ENCODE assay signal across 7 mouse cellular contexts in the genomic region with DNA sequence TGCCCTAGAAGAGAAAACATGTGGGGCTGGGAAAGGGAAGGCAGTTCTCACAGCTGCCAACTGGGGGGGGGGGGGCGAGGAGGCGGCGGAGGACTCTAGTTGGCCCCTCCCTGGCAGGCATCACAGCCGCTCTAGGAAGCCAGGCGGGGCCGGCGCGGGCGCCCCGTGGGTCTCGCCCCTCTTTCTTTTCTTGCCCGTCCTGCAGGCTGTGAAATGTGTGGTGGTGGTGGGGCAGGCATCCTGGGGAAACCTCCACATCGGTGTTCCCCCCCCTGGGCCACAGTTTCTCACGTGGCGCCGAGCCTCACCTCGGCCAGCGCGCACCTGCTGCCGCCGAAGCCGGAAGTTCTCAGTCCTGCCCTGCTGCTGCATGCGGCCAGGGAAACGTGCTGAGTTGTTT. TPM values are rescaled to one million over a fixed set of nuclear protein-coding genes. Genes with fewer than 3 reads are reported as not detected.
DNase-seq lines count a peak whose midpoint lies in the region; ATAC-seq and TF ChIP-seq lines count a peak whose summit lies in the region.

No protein-coding gene starts in this region.

- no peak for ATAC-seq in hindbrain, embryonic 12.5 days (ENCODE audit: low FRiP score)
- ATAC-seq in megakaryocyte progenitor cell, adult 5-6 weeks (replicated peaks; ENCODE audit: poor library complexity), result peak; percentile 76

- DNase-seq in R1 (ENCODE audit: low read depth, low spot score), result peak; percentile 57
- no peak for DNase-seq in Muller cell, postnatal 12 days (ENCODE audit: inconsistent ontology term)
- no peak for DNase-seq in frontal cortex, postnatal 36 days (ENCODE audit: low spot score in 2 of 2)
- no peak for DNase-seq in frontal cortex, postnatal 14 days (ENCODE audit: low spot score in 2 of 2)

- no peak for TF ChIP-seq CTCF in E14TG2a.4 (conservative IDR thresholded peaks at IDR 0.05; ENCODE audit: low read length)

- H3K9me3 ChIP-seq in E14TG2a.4 (ENCODE audit: low read length), result peaks cover 10% of the 10 kb centered on the region; the same call in 1 of the 2 replicates
- no peaks in the 10 kb centered on the region for H3K9me3 ChIP-seq in hindbrain, embryonic 12.5 days (replicated peaks)

- H3K4me2 ChIP-seq in hindbrain, embryonic 12.5 days (replicated peaks), result peak overlapping the region; percentile 53

- peaks cover 11% of the 10 kb centered on the region; the same call in 1 of the 2 replicates for H3K27me3 ChIP-seq in E14TG2a.4 (ENCODE audit: insufficient read depth, low read length)
- H3K27me3 ChIP-seq in hindbrain, embryonic 12.5 days, result peaks cover 9% of the 10 kb centered on the region; the same call in 1 of the 2 replicates

- no peaks in the 10 kb centered on the region for H3K36me3 ChIP-seq in E14TG2a.4 (ENCODE audit: insufficient read depth, low read length)
- no peaks in the 10 kb centered on the region for H3K36me3 ChIP-seq in hindbrain, embryonic 12.5 days

- 0 out of 2 replicates have a peak overlapping the region, but pooled peaks have one; percentile 35 for H3K9ac ChIP-seq in hindbrain, embryonic 12.5 days

- H3K27ac ChIP-seq in hindbrain, embryonic 12.5 days, result no peak overlapping the region

- 26% methylated on average over 19 of the region's 24 CpGs for WGBS in hindbrain, embryonic 12.5 days

- H3K4me3 ChIP-seq in E14TG2a.4 (replicated peaks; ENCODE audit: low read length), result peak overlapping the region; percentile 71
- H3K4me3 ChIP-seq in hindbrain, embryonic 12.5 days, result peak overlapping the region; percentile 25

- H3K4me1 ChIP-seq in E14TG2a.4 (replicated peaks; ENCODE audit: low read depth, low read length), result peaks cover 34% of the 10 kb centered on the region
- H3K4me1 ChIP-seq in hindbrain, embryonic 12.5 days, result 0 out of 2 replicates have a peak, but pooled peaks cover 7% of the 10 kb centered on the region

RNA-seq across cellular contexts. Expression of gene Dnaaf1, which starts 10.9 kb away (rescaled TPM):
- 0.61 TPM in 2 replicates for polyA plus RNA-seq in hindbrain, embryonic 12.5 days (2016; fragmentation: Nextera tagmentation; extraction: Ambion mirVana)
- 0.07 TPM in 2 replicates for total RNA-seq in megakaryocyte progenitor cell, adult 5-6 weeks (2015)
- 0.25 TPM in 1 of 2 replicates, not detected in the other for total RNA-seq in megakaryocyte progenitor cell, adult 5-6 weeks (2017)

RNA-seq across cellular contexts. Expression of gene Hsdl1, which starts 10.9 kb away (rescaled TPM):
- 85.3 and 91.1 TPM in 2 replicates for polyA plus RNA-seq in hindbrain, embryonic 12.5 days (2016; fragmentation: Nextera tagmentation; extraction: Ambion mirVana)
- total RNA-seq in megakaryocyte progenitor cell, adult 5-6 weeks (2015), result 13.0 and 13.1 TPM in 2 replicates
- 42.6 and 52.8 TPM in 2 replicates for total RNA-seq in megakaryocyte progenitor cell, adult 5-6 weeks (2017)

RNA-seq across cellular contexts. Expression of gene Taf1c, which starts 19.1 kb away (rescaled TPM):
- polyA plus RNA-seq in hindbrain, embryonic 12.5 days (2016; fragmentation: Nextera tagmentation; extraction: Ambion mirVana), result 13.2 and 14.9 TPM in 2 replicates
- total RNA-seq in megakaryocyte progenitor cell, adult 5-6 weeks (2015), result 5.5 and 6.2 TPM in 2 replicates
- 5.8 and 11.5 TPM in 2 replicates for total RNA-seq in megakaryocyte progenitor cell, adult 5-6 weeks (2017)

RNA-seq across cellular contexts. Expression of gene Adad2, which starts 26.6 kb away (rescaled TPM):
- polyA plus RNA-seq in hindbrain, embryonic 12.5 days (2016; fragmentation: Nextera tagmentation; extraction: Ambion mirVana), result 0.18 TPM in 1 of 2 replicates, not detected in the other
- not detected in 2 replicates for total RNA-seq in megakaryocyte progenitor cell, adult 5-6 weeks (2015)
- total RNA-seq in megakaryocyte progenitor cell, adult 5-6 weeks (2017), result not detected in 2 replicates

RNA-seq across cellular contexts. Expression of gene Mbtps1, which starts 27.4 kb away (rescaled TPM):
- 103 and 110 TPM in 2 replicates for polyA plus RNA-seq in hindbrain, embryonic 12.5 days (2016; fragmentation: Nextera tagmentation; extraction: Ambion mirVana)
- total RNA-seq in megakaryocyte progenitor cell, adult 5-6 weeks (2015), result 36.4 and 40.2 TPM in 2 replicates
- total RNA-seq in megakaryocyte progenitor cell, adult 5-6 weeks (2017), result 38.7 and 41.3 TPM in 2 replicates
